Mouse (Mus musculus): Measurements from ENCODE around the gene Tcf7l2.

Tcf7l2 gene

DNA sequence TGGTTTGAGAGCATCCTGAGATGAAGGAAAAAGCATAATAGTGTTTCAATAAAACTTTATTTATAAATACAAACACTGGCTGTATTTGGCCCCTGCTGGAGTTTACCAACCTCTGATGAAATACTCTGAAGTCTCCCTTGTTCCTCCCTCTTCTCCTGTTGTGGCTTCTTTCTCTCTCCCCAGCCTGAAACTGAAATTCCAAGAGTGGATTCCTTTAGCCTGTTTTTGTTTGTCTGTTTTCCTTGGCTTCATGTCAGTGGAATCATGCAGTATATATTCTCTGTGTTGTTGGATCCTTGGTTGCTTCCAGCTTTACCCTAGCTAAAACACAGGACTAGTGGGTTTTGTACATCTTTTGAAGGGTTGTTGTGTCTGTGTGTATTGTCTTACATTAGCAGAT is 16.5 kb downstream of the Tcf7l2 start:
- DNase-seq (ENCODE audit: low read depth): no peak

- no peak for DNase-seq (ENCODE audit: low read depth)
Measured at GRCm38 (mm10) chr19:55759006-55759405, 17.4 kb downstream of the Tcf7l2 start.

DNA sequence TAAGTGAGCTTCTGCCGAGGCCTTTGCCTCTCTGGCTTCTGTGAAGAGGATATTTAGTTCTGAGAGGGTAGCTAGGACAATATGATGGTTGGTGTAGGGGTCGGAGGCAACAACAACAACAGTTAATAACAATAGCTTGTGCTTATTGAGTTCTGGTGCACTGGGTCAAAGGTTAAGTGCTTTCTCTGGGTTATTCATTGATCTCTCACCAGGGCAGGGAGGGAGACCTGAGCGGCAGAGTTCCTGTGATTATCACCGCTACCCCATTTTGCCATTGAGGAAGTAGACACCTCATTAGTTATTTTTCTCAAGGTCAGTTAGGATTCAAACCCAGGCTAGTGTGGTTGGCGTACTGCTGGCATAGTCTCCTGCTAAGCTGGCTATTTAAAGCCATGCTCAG is 19.5 kb downstream of the Tcf7l2 start:
- no peak for DNase-seq (ENCODE audit: low read depth)

DNA sequence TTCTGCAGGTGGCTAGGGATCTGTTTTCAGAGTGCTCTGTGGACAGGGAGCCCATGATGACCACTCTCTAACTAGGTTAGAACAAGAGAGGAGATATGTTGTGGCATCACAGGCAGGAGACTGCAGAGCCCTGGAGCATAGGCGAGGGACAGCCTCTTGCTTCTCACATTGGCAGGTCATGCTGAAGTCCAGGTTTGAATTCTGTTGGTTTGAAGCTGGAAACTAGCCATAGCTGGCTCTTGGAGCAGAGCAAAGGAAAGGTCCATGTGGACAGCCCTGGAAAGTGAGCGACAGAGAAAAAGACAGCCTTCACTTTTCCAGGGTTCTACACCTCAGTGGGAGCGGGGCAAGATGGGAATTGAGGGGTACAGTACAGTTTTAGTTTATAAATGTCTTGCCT is 20.6 kb downstream of the Tcf7l2 start:
- DNase-seq (ENCODE audit: low read depth): no peak

DNA sequence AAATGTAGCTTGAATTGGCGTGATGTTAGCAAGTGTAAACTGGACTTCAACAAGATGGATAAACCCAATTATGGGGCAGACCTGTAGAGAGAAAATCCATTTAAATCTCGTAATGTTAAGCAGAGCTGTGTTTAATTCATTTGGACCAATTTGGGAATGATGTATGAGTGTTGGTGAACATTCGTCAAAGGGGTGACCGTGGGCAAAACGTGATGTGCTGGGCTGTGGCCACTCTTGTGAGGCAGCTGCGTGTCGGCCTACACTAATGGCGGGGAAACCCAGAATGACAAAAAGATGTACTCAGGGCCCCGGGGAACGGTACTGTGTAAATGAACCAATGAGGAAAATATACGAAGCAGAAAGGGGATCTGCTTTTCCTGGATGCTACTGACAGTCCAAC is 24.2 kb downstream of the Tcf7l2 start:
- no peak for DNase-seq (ENCODE audit: low read depth)

- DNase-seq (ENCODE audit: low read depth): no peak
Measured at GRCm38 (mm10) chr19:55767104-55767503, 25.5 kb downstream of the Tcf7l2 start.

- no peak for DNase-seq (ENCODE audit: low read depth)
Measured at GRCm38 (mm10) chr19:55767579-55767978, 26.0 kb downstream of the Tcf7l2 start.

DNA sequence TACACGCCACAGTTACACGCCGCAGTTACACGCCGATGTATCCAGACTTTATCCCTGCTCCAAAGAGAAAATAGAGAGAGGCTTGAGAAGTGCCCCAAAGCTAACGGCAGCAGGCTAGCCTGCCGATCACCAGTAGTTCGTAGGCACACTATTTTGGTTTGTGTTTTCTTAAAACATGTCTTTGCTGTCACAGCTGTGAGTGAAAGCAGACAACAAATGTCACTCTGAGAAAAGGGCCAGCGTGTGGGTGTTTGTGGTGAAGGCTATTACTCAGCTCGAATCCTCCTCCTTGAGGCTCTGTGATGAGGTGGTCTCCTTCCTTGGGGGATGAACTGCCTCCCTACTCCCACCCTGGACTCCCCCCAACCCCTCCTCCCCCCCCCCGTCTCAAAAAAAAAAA is 26.6 kb downstream of the Tcf7l2 start:
- DNase-seq (ENCODE audit: low read depth): no peak

DNA sequence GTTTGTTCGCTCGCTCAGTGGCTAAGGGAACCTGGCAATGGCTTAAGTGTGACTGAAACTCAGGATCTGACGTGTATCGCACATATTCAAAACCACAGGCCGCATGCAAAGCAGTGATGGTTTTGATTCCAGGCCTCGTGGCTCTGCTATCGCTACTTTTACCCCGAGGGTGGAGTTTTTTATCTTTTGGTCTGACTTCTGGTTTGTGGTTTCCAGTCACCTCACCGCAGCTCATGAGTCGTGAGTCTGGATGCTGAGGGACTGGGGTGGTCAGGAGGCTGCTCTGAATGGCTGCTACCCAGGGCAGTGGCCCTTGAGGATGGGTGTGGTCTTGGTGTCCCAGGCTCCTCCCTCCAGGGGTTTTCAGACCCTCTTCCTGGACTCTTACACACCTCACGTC is 27.3 kb downstream of the Tcf7l2 start:
- peak; percentile 57 for DNase-seq (ENCODE audit: low read depth)

- no peak for DNase-seq (ENCODE audit: low read depth)
Measured at GRCm38 (mm10) chr19:55774334-55774733, 32.7 kb downstream of the Tcf7l2 start.

DNA sequence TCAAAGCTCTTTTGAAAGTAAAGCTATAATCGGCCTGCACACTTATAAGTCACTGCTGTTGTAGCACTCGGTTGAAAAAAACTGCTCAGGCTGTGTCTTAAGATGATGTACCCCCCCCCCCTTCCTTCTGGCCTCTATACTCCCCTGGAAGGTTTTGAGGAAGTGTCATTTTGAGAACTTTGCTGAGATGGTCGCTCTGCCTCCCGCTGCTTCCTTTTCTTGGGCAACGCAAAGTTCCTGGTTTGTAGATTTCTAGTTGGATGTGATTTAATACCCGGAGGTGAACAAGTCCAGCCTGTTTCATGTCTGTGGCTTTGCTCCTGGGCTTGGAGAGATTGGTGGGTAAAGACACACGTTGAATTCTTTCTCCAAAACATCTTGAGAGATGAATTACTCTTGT is 33.2 kb downstream of the Tcf7l2 start:
- DNase-seq (ENCODE audit: low read depth): no peak

- DNase-seq (ENCODE audit: low read depth): no peak
Measured at GRCm38 (mm10) chr19:55779871-55780270, 38.3 kb downstream of the Tcf7l2 start.

DNA sequence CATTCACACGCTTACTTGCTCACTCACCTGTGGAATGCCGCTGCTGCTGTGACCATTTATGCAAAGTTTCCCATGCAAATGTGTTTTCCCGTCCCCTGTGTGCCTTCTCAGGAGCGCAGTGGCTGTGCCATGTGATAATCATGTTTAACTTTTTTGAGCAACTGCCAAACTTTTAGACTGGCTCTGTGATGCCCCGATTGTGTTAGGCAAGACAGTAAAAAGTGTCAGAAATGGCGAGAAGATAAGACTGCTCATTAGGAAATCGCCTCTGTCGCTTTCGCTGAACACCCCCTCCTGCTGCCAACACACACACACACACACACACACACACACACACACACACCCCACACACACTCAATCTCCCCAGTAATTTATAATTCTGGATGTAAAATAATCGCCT is 39.5 kb downstream of the Tcf7l2 start:
- no peak for DNase-seq (ENCODE audit: low read depth)

- DNase-seq (ENCODE audit: low read depth): no peak
Measured at GRCm38 (mm10) chr19:55781681-55782080, 40.1 kb downstream of the Tcf7l2 start.

GRCm38 (mm10) chr19:55784796-55785418 is 43.3 kb downstream of the Tcf7l2 start:
- DNase-seq (ENCODE audit: low read depth): no peak

GRCm38 (mm10) chr19:55787420-55787819 is 45.8 kb downstream of the Tcf7l2 start:
- DNase-seq (ENCODE audit: low read depth): no peak

- no peak for DNase-seq (ENCODE audit: low read depth)
Measured at GRCm38 (mm10) chr19:55788285-55788904, 46.8 kb downstream of the Tcf7l2 start.

DNA sequence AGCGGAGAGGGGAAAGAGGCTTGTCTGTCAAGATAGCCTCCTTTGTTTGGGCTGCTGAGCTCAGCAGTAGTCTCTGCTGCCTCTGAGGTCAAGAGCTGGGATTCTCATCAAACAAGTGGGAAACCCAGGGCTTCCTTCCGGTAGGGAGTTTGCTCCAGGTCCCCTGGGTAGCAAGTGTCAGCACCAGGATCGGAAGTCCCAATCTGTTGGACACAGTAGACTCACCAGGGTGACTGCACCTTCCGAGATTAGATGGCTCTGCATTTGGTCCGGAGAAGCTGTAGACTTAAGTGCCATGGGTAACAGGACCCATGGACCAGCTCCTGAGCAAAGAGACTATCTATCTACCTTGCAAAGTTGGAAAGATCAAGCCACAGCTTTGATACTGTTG is 47.3 kb downstream of the Tcf7l2 start:
- no peak for DNase-seq (ENCODE audit: low read depth)

GRCm38 (mm10) chr19:55789838-55790237 is 48.2 kb downstream of the Tcf7l2 start:
- no peak for DNase-seq (ENCODE audit: low read depth)

GRCm38 (mm10) chr19:55791293-55791692 is 49.7 kb downstream of the Tcf7l2 start:
- DNase-seq (ENCODE audit: low read depth): no peak

DNA sequence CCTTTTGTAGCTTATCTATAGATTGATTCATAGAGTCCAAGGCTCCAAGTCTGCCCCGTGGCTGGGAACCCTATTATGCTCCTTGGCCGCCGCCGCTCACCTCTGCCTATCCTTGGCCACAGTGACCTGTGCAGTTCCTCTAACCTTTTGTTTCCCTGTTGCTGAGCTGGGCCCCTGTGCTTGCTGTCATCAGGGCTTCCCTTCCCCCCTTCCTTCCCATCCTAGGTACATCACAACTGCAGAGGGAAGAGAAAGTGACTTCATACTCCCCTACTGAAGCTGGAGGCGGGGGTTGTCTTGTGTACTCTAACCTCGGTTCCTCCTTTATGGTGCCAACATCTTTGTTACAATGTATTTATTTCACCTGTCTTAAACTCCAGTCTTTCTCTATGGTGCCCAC is 50.3 kb downstream of the Tcf7l2 start:
- no peak for DNase-seq (ENCODE audit: low read depth)

DNA sequence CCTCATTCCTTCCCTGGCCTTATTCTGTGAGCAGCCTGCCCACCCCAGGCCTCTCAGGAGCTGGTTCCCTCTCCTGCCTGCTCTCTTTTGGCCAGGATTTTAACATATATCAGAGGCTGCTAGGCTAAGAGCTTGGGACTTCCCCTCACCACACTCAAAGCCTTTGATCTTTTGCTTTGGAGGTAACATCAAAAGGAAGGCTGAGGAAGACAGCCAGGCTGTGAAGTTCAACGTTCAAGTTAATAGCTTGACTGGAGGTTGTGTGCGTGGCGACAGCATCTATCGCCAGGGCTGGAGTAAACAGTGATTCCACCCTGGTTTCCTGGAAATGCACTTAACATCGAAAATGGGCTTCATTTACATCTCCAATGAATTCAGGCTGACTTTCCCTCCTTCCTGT is 51.0 kb downstream of the Tcf7l2 start:
- peak; percentile 84 for DNase-seq (ENCODE audit: low read depth)

DNA sequence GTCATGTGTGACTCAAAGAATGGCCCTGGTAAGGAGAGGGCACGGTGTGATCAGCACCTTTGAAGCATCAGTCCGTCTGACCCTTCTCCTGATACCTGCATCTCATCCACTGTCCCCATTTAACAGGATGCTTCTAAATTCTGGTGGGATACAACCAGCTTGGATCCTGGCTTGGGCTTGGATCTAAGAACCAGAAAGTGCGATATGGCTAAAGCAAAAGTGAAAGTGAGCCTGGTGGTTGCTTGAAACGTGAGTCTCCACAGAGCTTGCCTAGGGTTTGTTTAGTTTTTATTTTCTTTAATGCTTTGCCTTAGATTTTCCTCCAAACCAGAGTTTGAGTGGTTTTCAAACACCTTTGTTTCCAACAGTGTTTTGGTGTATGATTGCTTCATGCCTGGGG is 51.4 kb downstream of the Tcf7l2 start:
- DNase-seq (ENCODE audit: low read depth): peak; percentile 52
